Mouse (Mus musculus) layer of hippocampus, adult 9-10 months (tissue): ENCODE results near the gene Dohh.

Experiments used
- DNase-seq: peaks from one replicate; pipeline ENCODE4 v3.0.0; 2022; ENCODE audit warnings: low spot score

Dohh gene

GRCm38 (mm10) chr10:81404720-81405119 is 20.5 kb downstream of the Dohh start:
- DNase-seq = no peak

DNA sequence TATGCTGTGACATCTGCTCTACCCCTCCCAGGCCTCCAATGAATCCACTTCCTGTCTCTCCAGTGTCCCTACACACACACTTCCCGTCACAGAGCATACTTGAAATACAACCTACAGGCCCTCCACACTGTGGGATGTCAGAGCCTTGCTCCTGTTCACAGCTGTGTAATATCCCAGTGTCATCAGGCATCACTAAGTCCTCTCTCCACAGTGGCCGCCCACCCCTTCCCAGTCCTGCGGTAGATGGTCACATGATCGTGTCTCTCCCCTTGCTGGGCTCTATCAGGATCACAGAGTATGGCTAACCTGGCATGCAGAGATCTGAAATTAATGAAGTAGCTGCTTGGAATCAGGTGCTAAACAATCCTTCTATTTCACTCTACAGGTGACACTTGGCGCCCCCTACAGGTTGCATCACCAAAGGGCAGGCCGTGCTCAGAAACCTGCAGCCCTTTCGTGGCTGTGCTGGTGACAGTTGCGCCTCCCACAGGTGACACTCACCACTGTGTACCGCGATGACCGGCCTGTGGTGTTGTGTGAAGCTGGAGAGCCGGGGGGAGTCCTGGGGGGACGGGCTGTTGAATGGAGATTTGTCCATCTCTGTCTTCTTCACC is 21.5 kb downstream of the Dohh start:
- DNase-seq = no peak

GRCm38 (mm10) chr10:81406504-81407440 is 22.5 kb downstream of the Dohh start:
- no peak for DNase-seq

DNA sequence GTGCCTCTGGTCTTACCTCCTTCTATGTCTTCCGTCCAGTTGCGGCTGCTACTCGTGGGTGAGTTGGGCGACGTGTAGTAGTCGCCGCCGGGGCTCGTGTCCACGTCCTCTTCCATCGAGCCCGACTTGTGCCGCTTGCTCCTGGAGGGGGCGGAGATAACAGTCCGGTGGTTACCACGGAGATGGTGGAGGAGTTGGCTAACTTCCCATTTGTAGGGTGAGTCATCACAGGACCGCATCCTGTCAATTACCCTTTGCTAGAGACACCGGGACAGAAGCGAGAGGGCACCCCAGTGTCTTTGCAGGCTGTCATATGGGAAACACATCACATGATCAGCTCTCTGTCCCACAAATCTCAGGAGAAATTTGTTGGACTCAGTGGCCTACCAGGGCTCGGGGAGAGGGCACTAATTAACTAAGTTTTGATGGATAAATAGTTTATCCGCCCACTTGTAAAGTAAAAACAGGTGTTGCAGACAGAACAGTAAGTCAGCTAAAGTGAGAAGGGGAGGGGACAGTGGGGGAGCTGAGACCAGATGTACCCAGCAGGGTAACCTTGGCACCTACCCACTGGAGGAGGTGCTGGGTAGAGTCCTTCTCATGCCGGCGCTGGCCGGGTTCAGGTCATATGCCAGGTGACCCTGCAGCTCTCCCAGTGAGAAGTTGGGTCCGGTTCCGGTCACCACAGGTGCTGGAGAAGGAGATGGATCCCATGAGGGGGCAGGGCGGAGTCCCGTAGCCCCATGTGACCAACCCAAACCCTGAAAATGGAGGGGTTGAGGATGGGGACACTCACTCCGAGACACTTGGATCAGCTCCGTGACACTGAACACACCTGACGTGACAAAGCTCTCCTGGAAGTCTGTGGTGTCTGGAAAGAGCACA is 23.6 kb downstream of the Dohh start:
- no peak for DNase-seq

GRCm38 (mm10) chr10:81408424-81408729 is 24.1 kb downstream of the Dohh start:
- no peak for DNase-seq

DNA sequence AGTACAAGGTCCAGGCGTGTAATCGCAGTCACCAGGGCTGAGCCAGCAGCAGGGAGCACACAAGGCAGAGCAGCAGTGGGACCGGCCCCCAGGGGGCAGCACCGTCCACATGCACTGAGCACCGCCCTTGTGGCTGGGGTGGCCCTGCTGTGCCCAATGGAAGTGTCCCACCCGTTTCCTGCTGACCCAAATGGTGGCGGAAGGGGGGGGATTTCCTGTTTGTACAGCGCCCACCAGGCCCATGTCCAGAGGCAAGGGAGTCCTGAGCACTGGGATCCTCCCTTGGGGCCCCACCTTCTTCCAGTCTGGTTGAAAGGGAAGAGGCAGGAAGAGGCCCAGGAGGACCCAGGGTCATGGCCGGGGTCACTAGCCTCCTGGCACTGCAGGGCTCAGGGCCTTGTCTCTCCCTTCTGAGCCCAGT is 24.7 kb downstream of the Dohh start:
- no peak for DNase-seq

DNA sequence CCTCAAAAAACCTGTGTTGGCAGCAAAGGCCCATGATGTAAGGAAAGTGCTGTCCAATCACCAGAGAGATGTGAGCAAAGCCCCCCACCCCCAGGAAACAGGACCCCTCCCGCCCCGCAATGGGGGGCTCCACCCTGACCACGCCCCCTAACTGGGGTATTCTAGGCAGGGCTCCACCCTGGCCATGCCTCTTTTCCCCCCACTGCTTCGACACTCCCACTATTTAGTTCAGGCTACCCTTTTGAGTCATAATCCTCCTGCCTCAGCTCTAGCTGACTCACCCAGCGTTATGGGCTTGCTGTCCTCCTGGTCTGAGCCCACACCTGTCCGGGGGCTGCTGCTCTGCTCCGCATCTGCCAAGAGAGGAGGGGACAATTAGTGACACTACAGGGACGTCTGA is 25.1 kb downstream of the Dohh start:
- DNase-seq = no peak

DNA sequence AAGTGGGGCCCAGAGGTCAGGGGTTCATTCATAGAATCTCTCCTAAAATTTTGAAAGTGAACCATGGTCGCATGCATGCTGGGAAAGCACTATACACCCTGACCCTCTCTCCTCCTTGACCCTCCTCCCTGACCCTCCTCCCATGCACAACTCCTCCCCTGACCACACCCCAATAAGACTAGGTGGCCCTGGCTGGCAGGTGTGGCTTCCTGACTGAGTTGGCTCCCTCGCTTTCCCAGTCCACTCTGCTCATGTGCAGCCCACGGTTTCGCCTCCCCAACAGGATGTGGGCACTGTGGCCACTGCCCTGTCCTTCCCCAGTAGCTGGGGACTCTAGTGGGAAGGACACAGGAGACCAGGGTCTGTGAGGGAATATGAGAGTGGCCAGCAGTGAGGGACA is 26.1 kb downstream of the Dohh start:
- no peak for DNase-seq

- DNase-seq = no peak
Observed at GRCm38 (mm10) chr10:81410981-81411380, 26.8 kb downstream of the Dohh start.

DNA sequence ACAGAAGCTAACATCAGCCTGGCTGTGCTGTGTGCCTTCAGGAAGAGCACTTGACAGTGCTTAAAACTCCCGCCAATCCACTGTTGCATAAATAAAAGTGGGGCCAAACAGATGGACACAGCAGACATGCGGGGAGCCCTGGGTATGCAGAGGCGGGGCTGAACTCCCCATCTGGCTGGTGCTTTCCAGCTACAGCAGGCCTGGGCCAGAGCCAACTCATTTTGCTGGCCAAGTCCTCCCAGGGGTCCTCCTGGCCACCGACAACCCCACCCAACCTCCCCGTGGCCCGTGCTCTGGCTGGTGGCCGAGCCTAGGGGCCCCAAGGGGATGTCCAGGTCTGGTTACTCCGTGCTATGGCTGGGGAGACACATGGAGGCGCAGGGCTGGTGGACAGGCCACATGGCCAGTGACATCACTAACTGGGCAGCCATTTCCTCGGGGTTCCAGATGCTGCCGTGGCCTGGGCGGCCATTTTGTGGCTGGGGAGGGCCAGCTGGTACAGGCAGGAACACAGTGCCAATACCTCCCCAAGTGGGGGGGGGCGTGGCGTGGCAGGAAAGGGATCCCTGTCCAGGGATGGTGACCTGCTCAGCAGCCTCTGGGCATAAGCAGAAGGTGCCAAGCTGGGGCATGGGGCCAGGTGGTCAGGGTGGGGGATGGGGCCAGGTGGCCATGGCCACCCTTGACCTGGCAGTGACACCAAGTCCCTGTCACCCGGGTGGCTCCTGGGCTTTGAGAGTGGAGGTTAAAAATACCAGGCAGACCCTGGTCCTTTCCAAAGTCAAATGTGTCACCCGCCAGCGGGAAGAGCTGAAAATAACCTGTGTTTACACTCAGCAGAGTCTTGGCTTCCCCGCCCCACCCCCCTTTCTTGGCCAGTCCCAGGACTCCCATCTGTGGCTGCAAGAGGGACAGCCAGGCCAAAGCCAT is 27.5 kb downstream of the Dohh start:
- DNase-seq = no peak

DNA sequence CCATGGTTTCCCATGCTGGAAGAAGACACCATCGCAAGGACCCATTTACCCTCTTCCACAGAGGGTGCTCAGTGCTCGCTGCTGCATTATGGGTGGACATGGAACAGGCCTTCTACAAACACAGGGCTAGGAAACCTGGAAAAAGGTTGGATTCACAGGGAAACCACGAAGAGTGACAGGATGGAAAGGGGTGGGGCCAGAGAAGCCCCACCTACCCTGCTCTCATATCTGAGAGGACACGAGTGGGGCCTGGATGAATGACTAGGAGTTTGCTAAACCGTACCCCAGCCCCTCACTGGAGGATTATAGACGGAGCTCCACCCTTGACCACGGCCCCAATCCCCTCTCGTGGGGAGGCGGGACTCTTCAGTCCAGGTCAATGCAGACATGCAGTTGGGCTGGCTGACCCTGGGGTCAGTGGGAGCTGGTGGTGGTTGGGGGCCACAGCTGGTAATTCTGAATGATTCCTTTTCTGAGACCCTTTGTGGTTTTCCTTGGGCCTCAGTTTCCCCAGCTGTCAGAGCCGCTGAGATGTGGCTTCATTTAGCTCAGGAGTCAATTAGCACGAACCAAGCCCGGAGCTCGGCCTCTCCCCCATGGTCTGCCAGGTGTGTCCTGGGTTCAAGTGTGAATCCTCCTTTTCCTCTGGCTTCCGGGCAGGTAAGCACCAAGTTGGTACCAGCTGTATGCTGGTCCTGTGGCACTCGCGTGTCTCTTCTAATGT is 28.5 kb downstream of the Dohh start:
- DNase-seq = no peak

DNA sequence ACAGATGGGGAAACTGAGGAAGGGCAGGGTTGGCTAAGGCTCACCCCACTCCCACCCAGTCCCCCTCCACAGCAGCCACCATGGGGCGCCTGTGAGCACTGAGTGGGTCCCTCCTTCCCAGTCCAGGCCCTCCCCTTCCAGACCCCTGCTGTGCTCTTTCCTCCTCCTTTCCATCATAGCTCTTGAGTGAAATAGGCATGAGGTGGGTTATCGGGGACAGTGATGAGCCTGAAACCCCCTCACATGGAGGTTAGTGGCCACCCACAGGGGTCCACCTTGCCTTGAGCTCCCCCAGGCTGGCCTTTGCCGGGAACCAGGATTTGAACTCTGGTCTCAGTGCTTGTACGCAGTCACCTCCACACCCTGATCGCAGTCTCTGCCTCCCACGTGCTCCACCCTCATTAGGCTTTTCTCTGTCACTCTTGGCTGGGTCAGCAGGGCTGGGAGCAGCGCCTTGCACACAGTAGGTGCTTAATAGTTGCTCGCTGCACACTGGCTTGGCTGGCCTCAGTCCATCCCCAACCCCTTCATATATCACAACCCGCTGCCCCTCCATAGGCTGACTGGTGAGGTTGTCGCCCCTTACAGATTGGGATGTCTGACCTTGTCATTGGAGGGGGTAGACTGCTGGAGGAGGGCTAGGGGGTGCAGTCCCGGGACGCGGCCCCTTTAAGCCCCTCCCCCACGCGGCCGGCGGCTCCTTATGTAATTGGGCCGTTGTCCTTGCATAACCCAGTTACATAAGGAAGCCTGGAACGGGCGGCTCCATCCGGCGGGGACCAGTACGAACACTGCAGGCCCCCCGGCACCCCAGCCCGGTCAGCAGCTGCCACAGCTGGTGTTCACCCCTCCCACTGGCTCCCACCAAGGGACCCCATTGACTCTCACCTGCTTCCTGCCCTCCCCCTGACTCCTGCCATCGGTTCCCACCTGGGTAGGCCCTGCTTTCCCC is 29.4 kb downstream of the Dohh start:
- DNase-seq = no peak

GRCm38 (mm10) chr10:81414682-81415081 is 30.5 kb downstream of the Dohh start:
- no peak for DNase-seq

GRCm38 (mm10) chr10:81415146-81415545 is 30.9 kb downstream of the Dohh start:
- DNase-seq = no peak

- DNase-seq = no peak
Observed at GRCm38 (mm10) chr10:81415549-81416310, 31.5 kb downstream of the Dohh start.

DNA sequence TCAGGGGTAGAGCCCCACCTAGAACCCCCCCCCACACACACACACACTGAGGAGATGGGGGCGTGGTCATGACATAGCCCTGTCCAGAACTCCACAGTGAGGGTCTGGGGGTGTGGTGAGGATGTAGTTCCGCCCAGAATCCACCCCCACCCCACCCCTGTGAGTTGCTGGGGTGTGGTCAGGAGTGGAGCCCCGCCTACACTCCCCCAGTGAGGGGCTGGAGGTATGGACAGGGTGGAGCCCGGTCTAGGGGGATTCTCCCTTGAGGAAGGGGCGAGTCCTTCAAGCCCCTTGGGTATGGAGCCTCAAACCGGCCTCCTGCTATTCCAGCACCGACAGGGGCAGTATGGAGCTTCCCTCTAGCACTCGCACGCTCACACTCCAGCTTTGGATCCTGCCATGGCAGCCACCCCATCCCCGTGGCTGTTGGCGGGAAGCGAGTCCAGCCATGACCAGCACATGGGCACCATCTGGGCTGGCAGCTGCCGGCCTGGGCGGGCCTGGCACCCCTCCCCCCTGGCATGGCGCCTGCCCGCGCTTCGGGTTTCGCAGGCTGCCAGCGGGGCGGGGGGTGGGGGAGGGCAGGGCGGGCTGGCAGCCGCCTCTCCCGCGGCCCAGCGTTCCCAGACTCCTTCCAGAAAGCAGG is 32.5 kb downstream of the Dohh start:
- DNase-seq = no peak

- DNase-seq = no peak
Observed at GRCm38 (mm10) chr10:81417227-81418215, 33.3 kb downstream of the Dohh start.
